Mouse (Mus musculus) intestine, embryonic 16.5 days (tissue): ENCODE data around the gene Armc6. TPM values are rescaled to one million over a fixed set of nuclear protein-coding genes. Genes with fewer than 3 reads are reported as not detected.

Source experiments
- ATAC-seq: fragments of 200-750 bp; cut with Nextera tagmentation; 2 replicates; pipeline ENCODE4 v1.8.0; 2017; ENCODE audit warnings: moderate TSS enrichment, moderate library complexity
- H3K27ac ChIP-seq: fragments of 300-500 bp; sonication (generic); 2 replicates; pipeline ENCODE4 v1.5.1; 2014; ENCODE audit warnings: mild to moderate bottlenecking, low read length
- H3K27me3 ChIP-seq: fragments of 300-500 bp; sonication (generic); replicated peaks from 2 replicates; pipeline ENCODE4 v1.6.1; 2014; ENCODE audit warnings: low read length, control low read depth, mixed read lengths; ENCODE audit not compliant: control insufficient read depth, insufficient read depth
- H3K36me3 ChIP-seq: fragments of 300-500 bp; sonication (generic); 2 replicates; pipeline ENCODE4 v1.6.1; 2014; ENCODE audit warnings: low read length, control low read depth; ENCODE audit not compliant: control insufficient read depth, insufficient read depth
- H3K4me1 ChIP-seq: fragments of 300-500 bp; sonication (generic); 2 replicates; pipeline ENCODE4 v1.6.1; 2014; ENCODE audit warnings: low read length, control low read depth, mixed read lengths; ENCODE audit not compliant: control insufficient read depth, insufficient read depth
- H3K4me2 ChIP-seq: fragments of 300-500 bp; sonication (generic); 2 replicates; pipeline ENCODE4 v1.6.1; 2014; ENCODE audit warnings: low read depth, low read length, control low read depth
- H3K4me3 ChIP-seq: fragments of 300-500 bp; sonication (generic); 2 replicates; pipeline ENCODE4 v1.5.1; 2014; ENCODE audit warnings: mild to moderate bottlenecking, low read length
- H3K9ac ChIP-seq: fragments of 300-500 bp; sonication (generic); 2 replicates; pipeline ENCODE4 v1.6.1; 2014; ENCODE audit warnings: low read depth, low read length
- H3K9me3 ChIP-seq: fragments of 300-500 bp; sonication (generic); 2 replicates; pipeline ENCODE4 v1.6.1; 2016; ENCODE audit warnings: low read length, control low read depth; ENCODE audit not compliant: control insufficient read depth
- WGBS: fragments of 180-500 bp; shearing (Covaris S2); extraction: QIAGEN DNeasy Blood & Tissue Kit; methylation state at CpG from one replicate; pipeline ENCODE4 v1.1.7; 2014; 5-methylcytosine and 5-hydroxymethylcytosine counted together
- polyA plus RNA-seq: library from polyadenylated mRNA; unstranded; fragments of >200 nt; fragmentation: Nextera tagmentation; extraction: Ambion mirVana; gene quantifications from 2 replicates; pipeline ENCODE4 v1.2.1, GENCODE M21; 2015

The Armc6 gene
- polyA plus RNA-seq, 1 experiment from 2014 or later = 29.0 TPM

DNA sequence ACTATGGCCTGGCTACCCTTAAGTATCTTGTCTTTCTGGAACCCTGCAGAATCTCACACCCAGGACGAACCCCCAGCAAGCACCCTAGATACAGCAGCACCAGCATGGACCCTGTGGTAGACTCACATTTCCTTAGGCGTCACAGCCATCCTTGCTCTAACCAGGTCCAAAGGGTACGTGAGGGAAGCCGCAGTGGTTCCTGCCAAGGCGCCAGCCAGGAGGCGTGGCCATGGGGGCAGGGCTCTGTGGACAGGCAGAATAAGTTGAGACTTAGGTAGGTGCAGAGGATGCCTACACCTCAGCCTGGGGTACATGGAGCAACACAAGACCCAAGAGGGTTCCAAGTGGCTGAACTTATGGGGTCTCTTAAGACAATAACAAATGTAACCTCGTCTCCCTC lies 45.6 kb downstream of the Armc6 start:
- no peaks in the 10 kb centered on the region for H3K9me3 ChIP-seq
- H3K4me1 ChIP-seq = peaks cover 21% of the 10 kb centered on the region
- no peak overlapping the region for H3K4me3 ChIP-seq
- peak; percentile 77 for ATAC-seq
- peak overlapping the region; percentile 53; the same call in 1 of the 2 replicates for H3K27ac ChIP-seq
- H3K4me2 ChIP-seq = no peak overlapping the region
- 52% methylated on average over 7 of the region's 7 CpGs for WGBS
- H3K9ac ChIP-seq = no peak overlapping the region
- no peaks in the 10 kb centered on the region for H3K27me3 ChIP-seq
- no peaks in the 10 kb centered on the region for H3K36me3 ChIP-seq

GRCm38 (mm10) chr8:70183194-70183593 lies 51.1 kb downstream of the Armc6 start:
- Histone ChIP-seq H3K4me3 (no peak overlapping the region), H3K4me1 (peaks cover 12% of the 10 kb centered on the region; the same call in 1 of the 2 replicates), H3K27ac (no peak overlapping the region), H3K27me3 (no peaks in the 10 kb centered on the region), H3K9ac (no peak overlapping the region), H3K9me3 (no peaks in the 10 kb centered on the region), H3K4me2 (no peak overlapping the region), H3K36me3 (peaks cover 9% of the 10 kb centered on the region; the same call in 1 of the 2 replicates)
- 84% methylated on average over 4 of the region's 4 CpGs for WGBS
- ATAC-seq = no peak

GRCm38 (mm10) chr8:70181903-70182252 lies 52.4 kb downstream of the Armc6 start:
- Histone ChIP-seq H3K9me3 (no peaks in the 10 kb centered on the region), H3K27ac (no peak overlapping the region), H3K36me3 (peaks cover 13% of the 10 kb centered on the region; the same call in 1 of the 2 replicates), H3K27me3 (no peaks in the 10 kb centered on the region), H3K4me3 (no peak overlapping the region), H3K4me1 (peaks cover 9% of the 10 kb centered on the region; the same call in 1 of the 2 replicates), H3K4me2 (no peak overlapping the region), H3K9ac (0 out of 2 replicates have a peak overlapping the region, but pooled peaks have one; percentile 29)
- WGBS = 48% methylated on average over 2 of the region's 2 CpGs
- ATAC-seq = no peak; the same call in 1 of the 2 replicates

DNA sequence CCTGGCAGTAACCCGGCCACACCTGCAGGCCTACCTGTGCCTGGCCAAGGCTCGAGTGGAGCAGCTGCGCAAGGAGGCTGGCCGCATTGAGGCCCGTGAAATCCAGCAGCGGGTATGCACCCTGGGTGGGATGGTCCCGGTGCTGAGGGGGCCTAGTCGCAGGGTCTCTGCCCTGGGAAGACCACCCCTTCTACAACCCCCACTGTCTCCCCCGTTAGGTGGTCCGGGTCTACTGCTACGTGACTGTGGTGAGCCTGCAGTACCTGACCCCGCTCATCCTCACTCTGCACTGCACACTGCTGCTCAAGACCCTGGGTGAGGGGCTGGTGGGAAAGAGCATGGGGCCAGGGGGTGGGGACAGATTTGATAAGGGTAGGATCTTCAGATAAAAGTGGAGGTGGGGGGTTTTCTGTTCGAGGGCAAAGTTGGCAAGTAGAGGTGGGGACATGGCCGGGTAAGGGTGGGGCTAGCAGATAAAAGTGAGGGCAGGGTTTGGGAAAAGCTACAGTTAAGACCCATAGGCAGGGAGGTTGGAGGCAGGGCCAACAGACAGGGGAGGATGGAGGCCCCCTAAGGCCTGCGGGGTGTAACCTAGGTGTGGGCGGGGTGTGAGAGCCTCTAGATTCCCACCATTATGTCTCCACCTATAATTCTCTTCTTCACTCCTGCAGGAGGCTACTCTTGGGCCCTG lies 52.9 kb downstream of the Armc6 start:
- 69% methylated on average over 16 of the region's 16 CpGs for WGBS
- no peak overlapping the region for H3K4me2 ChIP-seq
- H3K4me3 ChIP-seq = no peak overlapping the region
- H3K4me1 ChIP-seq = peaks cover 9% of the 10 kb centered on the region; the same call in 1 of the 2 replicates
- H3K9ac ChIP-seq = 0 out of 2 replicates have a peak overlapping the region, but pooled peaks have one; percentile 29
- no peak overlapping the region for H3K27ac ChIP-seq
- H3K27me3 ChIP-seq = no peaks in the 10 kb centered on the region
- ATAC-seq = peak; percentile 41
- H3K9me3 ChIP-seq = no peaks in the 10 kb centered on the region
- peaks cover 13% of the 10 kb centered on the region; the same call in 1 of the 2 replicates for H3K36me3 ChIP-seq

DNA sequence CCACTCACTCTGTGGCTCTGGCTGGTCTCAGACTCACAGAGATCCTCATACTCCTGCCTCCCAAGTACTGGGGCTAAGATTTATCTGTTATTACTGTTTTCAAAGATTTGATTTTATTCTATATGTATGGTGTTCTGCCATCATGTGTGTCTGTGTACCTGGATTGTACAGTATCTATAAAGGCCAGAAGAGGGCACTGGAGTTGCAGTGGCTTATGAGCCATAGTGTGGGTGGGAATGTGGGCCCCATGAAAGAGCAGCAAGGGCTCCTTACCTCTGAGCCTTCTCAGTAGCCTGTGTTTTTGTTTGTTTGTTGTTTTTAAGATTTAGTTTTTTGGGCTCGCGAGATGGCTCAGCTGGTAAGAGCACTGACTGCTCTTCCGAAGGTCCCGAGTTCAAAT lies 55.2 kb downstream of the Armc6 start:
- ATAC-seq = 0 out of 2 replicates have a peak, but pooled peaks have one; percentile 25
- no peak overlapping the region for H3K9ac ChIP-seq
- 94% methylated on average over 4 of the region's 4 CpGs for WGBS
- H3K4me2 ChIP-seq = no peak overlapping the region
- H3K27me3 ChIP-seq = no peaks in the 10 kb centered on the region
- no peak overlapping the region for H3K4me3 ChIP-seq
- peaks cover 12% of the 10 kb centered on the region for H3K4me1 ChIP-seq
- H3K36me3 ChIP-seq = peaks cover 13% of the 10 kb centered on the region; the same call in 1 of the 2 replicates
- H3K9me3 ChIP-seq = no peaks in the 10 kb centered on the region
- no peak overlapping the region for H3K27ac ChIP-seq

GRCm38 (mm10) chr8:70178231-70178630 lies 56.0 kb downstream of the Armc6 start:
- ATAC-seq = no peak
- Histone ChIP-seq H3K27me3 (no peaks in the 10 kb centered on the region), H3K36me3 (peaks cover 13% of the 10 kb centered on the region; the same call in 1 of the 2 replicates), H3K4me2 (no peak overlapping the region), H3K27ac (no peak overlapping the region), H3K4me1 (peaks cover 19% of the 10 kb centered on the region), H3K9ac (no peak overlapping the region), H3K9me3 (no peaks in the 10 kb centered on the region), H3K4me3 (no peak overlapping the region)
- WGBS = 87% methylated on average over 2 of the region's 2 CpGs

- Histone ChIP-seq H3K9me3 (no peaks in the 10 kb centered on the region), H3K27me3 (no peaks in the 10 kb centered on the region), H3K27ac (no peak overlapping the region), H3K9ac (no peak overlapping the region), H3K4me1 (peaks cover 16% of the 10 kb centered on the region), H3K36me3 (peaks cover 11% of the 10 kb centered on the region; the same call in 1 of the 2 replicates), H3K4me2 (no peak overlapping the region), H3K4me3 (no peak overlapping the region)
- no peak for ATAC-seq
- 84% methylated on average over 7 of the region's 7 CpGs for WGBS
Measured at GRCm38 (mm10) chr8:70174079-70174478, 60.2 kb downstream of the Armc6 start.

GRCm38 (mm10) chr8:70173320-70173719 lies 60.9 kb downstream of the Armc6 start:
- H3K4me1 ChIP-seq = peaks cover 16% of the 10 kb centered on the region
- WGBS = 67% methylated on average over 5 of the region's 5 CpGs
- no peaks in the 10 kb centered on the region for H3K9me3 ChIP-seq
- H3K4me3 ChIP-seq = 0 out of 2 replicates have a peak overlapping the region, but pooled peaks have one; percentile 83
- H3K27ac ChIP-seq = no peak overlapping the region
- H3K4me2 ChIP-seq = peak overlapping the region; percentile 52
- H3K9ac ChIP-seq = peak overlapping the region; percentile 86; the same call in 1 of the 2 replicates
- ATAC-seq = no peak
- H3K27me3 ChIP-seq = no peaks in the 10 kb centered on the region
- 0 out of 2 replicates have a peak, but pooled peaks cover 5% of the 10 kb centered on the region for H3K36me3 ChIP-seq

DNA sequence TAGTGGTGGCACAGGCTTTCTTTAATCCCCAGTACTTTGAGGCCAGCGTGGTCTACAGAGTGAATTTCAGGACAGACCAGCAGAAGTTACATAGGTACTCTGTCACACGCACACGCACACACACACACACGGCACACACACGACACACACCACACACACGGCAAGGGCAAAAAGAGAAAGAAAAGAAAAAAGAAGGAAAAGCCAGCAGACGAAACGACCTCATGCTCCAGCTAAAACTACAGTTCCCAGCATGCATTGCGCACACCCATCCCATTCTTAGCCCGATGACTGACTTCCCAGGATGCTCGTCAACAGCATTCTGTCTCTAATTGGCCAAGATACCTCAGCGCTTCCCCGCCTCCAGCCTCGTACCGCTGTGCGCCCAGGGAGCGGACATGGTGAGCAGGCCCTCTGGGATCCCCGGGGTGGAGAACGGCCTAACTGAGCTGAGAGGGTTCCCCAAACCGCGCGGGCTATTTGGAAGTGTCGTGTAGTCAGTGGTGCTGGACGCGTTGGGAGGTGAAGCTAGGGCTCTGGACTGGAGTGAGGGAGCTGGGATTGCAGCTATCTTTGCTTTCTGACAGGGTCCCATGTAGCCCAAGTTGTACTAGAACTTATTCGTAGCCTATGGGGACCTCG lies 62.1 kb downstream of the Armc6 start, which contains the start of gene Tmem161a:
Tmem161a (plus strand) TSS at position 314 of the 639 bp plus-strand sequence.
- H3K4me2 ChIP-seq = peak within 1 kb of the TSS; percentile 71
- 0 out of 2 replicates have a peak, but pooled peaks cover 2% of the 10 kb centered on the region for H3K36me3 ChIP-seq
- H3K27me3 ChIP-seq = no peaks in the 10 kb centered on the region
- no peaks in the 10 kb centered on the region for H3K9me3 ChIP-seq
- WGBS = 2% methylated on average over 27 of the region's 27 CpGs
- peak within 1 kb of the TSS; percentile 83 for H3K4me3 ChIP-seq
- H3K4me1 ChIP-seq = peaks cover 16% of the 10 kb centered on the region
- ATAC-seq = peak; percentile 97
- 0 out of 2 replicates have a peak within 1 kb of the TSS, but pooled peaks have one; percentile 7 for H3K27ac ChIP-seq
- H3K9ac ChIP-seq = peak within 1 kb of the TSS; percentile 86
